Mouse (Mus musculus): ENCODE data around the gene Mical3. TPM values are rescaled to one million over a fixed set of nuclear protein-coding genes. Genes with fewer than 3 reads are reported as not detected.

Gene Mical3
- total RNA-seq, 2 experiments from 2014 or later = 71.0 to 71.9 TPM

DNA sequence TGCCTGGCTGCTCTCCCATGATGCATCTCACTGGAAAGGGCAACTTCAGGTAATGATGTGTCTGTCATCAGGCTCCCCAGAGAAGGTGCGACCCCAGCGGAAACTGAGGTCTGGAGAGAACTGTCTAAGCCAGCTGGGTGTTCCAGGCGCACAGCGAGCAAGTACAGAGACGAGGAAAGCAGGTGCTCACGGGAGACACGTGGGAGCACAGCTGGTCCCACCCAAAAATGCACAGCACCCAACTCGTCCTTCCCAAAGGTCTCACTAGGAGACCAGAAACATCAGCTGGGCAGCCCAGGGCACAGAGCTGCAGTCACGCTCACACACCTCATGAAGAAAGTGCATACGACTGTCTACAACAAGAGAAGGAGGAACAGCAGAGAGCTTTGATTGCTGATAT is 43.7 kb downstream of the Mical3 start:
- no peak for DNase-seq (ENCODE audit: low spot score in 2 of 2)

- no peak for DNase-seq (ENCODE audit: low spot score in 2 of 2)
Measured at GRCm38 (mm10) chr6:121086226-121086625, 44.6 kb downstream of the Mical3 start.

DNA sequence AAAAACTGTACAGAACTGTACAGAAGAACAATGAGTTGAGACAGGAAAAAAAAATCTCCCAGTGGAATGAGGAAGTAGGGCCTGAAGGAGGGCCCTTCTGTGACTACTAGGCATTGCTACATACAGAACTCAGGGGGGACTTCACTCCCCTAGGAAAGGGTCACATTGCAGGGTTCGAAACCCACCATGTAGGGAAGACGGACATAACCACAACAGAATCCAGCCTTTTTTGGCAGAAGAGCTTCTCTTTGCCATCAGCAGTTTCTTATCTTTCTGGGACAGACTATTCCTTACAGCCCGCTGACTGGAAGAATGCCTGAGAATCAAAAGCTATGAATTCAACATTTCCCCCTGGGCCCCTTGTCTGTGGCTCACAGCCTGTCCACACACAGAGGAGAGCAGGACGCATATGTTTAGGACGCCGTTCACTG is 46.7 kb downstream of the Mical3 start:
- no peak for DNase-seq (ENCODE audit: low spot score in 2 of 2)

DNA sequence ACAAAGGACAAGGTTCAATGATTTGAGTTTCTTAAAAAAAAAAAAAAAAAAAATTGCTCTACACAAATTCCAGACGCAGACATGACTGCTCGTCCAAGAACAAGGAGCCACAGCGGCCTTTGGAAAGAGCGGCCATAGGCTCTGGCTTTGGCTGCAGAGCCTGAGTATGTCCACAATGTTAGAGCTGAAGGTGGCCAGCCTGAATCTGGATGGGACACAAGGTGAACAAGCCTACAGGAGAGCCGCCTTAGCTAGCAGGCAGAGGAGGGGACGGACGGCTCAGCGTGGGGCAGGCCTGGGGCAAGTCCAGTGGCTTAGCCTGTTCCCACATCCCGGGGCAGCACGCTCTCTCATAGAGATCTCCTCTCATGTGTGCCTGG is 48.7 kb downstream of the Mical3 start:
- DNase-seq (ENCODE audit: low spot score in 2 of 2) = no peak

GRCm38 (mm10) chr6:121081288-121082093 is 49.3 kb downstream of the Mical3 start:
- no peak for DNase-seq (ENCODE audit: low spot score in 2 of 2)

DNA sequence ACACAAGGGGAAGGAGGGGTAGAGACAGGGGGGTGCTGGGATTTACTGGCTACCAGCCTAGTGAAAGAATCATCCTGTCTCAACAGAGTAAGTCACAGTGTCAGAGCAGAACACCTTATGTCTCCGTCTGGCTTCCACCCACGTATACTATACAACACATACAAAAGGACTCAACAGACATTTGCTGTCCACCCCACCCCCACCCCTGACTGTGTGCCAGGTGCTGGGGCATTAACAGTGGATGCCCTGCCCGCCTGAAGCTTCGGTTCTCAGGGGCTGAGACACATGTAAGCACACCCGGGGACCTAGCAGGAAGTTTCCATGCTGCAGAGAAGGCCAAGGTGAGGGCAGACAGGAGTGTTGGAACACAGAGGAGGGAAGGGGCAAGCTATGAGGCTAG is 52.6 kb downstream of the Mical3 start:
- DNase-seq (ENCODE audit: low spot score in 2 of 2) = no peak

GRCm38 (mm10) chr6:121076929-121077566 is 53.8 kb downstream of the Mical3 start:
- DNase-seq (ENCODE audit: low spot score in 2 of 2) = no peak

DNA sequence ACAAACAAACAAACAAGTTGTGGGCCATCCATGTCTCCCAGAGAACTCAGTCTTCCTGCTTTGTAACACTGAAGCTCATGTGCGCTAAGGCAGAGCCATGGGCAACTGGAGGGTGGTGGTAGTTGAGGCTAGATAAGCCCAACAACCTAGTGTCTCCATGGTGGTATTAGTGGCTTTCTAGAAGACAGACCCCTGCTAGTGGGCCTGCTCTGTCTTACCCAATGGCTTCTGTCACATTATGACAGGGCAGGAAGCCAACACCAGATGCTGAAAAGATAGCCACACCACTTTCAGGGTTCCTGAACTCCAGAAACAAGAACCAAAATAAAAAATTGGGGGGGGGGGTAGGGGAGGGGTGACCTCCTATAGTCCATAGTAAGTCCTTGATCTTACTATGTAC is 55.0 kb downstream of the Mical3 start:
- DNase-seq (ENCODE audit: low spot score in 2 of 2) = no peak

GRCm38 (mm10) chr6:121073312-121073711 is 57.5 kb downstream of the Mical3 start:
- no peak for DNase-seq (ENCODE audit: low spot score in 2 of 2)

- DNase-seq (ENCODE audit: low spot score in 2 of 2) = no peak
Measured at GRCm38 (mm10) chr6:121072615-121073014, 58.2 kb downstream of the Mical3 start.

- DNase-seq (ENCODE audit: low spot score in 2 of 2) = no peak
Measured at GRCm38 (mm10) chr6:121070584-121071230, 60.1 kb downstream of the Mical3 start.

GRCm38 (mm10) chr6:121069156-121069555 is 61.6 kb downstream of the Mical3 start:
- no peak for DNase-seq (ENCODE audit: low spot score in 2 of 2)

DNA sequence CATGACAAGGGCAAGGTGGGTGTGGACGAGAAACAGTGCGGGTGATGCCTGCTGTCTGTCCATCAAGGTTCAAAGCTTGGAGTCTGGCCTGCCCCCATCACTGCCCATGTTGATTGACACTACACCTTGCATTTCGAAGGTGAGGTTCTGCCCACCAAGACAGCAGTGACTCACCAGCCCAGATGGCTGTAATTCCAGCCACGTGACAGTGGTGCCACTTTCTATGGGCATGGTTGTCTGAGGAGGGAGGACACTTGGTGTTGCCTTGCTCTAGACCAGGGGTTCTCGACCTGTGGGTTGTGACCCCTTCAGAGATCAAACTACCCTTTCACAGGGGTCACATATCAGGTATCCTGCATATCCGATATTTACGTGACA is 62.7 kb downstream of the Mical3 start:
- no peak for DNase-seq (ENCODE audit: low spot score in 2 of 2)

- DNase-seq (ENCODE audit: low spot score in 2 of 2) = no peak
Measured at GRCm38 (mm10) chr6:121067426-121068086, 63.2 kb downstream of the Mical3 start.

DNA sequence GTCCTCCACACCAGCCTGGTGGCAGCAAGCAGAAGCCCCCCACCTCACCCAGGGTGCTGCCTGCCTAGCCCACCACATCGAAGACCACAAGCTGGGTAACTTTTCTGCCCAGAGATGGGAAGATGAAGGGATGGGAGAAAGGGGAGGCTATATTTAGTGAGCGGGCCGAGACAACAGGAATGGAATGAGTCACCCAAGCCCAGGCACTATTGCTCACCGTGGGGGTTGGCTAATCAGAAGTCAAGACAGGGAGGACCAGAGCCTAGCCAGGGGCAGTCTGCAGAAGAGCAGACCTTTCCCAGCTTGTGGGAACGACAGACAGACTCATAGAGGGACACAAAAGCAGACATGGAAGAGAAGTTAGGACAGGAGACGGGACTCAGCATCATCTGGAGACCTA is 64.0 kb downstream of the Mical3 start:
- DNase-seq (ENCODE audit: low spot score in 2 of 2) = no peak

GRCm38 (mm10) chr6:121064356-121065015 is 66.3 kb downstream of the Mical3 start:
- no peak for DNase-seq (ENCODE audit: low spot score in 2 of 2)

DNA sequence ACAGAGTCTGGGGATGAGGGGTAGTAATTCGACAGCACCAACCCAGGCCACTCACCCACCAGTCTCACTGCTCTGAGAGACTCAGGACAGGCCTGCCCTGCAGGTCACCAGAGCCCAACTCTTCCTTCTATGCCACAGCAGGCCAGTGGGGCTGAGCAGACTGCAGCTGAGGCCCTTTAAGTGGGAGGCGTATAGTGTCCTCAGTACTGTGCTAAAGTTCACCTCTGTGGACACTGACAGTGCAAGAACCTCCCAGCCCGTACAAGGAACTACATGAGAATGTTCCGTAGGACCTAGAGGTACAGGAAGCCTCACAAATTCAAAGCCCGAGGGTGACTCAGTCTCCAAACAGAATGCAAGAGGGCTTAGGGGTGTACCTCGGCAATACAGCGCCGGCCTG is 67.0 kb downstream of the Mical3 start:
- DNase-seq (ENCODE audit: low spot score in 2 of 2) = no peak

- no peak for DNase-seq (ENCODE audit: low spot score in 2 of 2)
Measured at GRCm38 (mm10) chr6:121062891-121063408, 67.8 kb downstream of the Mical3 start.

GRCm38 (mm10) chr6:121058039-121058438 is 72.8 kb downstream of the Mical3 start:
- no peak for DNase-seq (ENCODE audit: low spot score in 2 of 2)

- no peak for DNase-seq (ENCODE audit: low spot score in 2 of 2)
Measured at GRCm38 (mm10) chr6:121057181-121057956, 73.4 kb downstream of the Mical3 start.
